ENCODE assay signal across 19 mouse cellular contexts in the genomic region with DNA sequence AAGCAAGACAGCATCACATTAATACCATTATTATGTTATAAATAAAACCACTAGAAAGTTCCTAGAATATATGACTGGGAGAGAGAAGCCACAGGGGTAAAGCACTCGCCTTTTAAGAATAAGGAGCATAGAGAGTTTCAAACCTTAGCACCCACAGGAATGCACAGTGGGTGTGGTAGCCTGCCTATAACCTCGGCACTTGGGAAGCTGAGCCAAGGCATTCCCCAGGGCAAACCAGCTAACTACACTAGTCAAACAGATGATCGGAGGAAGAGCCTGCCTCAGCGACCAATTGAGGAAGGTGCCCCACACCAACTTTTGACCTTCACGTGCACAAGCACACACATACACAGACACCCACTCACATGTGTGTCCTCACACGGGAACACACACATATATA. TPM values are rescaled to one million over a fixed set of nuclear protein-coding genes. Genes with fewer than 3 reads are reported as not detected.
DNase-seq lines count a peak whose midpoint lies in the region; ATAC-seq and TF ChIP-seq lines count a peak whose summit lies in the region.
"Had no signal": no experiment of that assay in that cellular context is flagged by ENCODE, and none has a peak within 500 bp of the region (broad histone marks: within the 10 kb centered on the region; RNA-seq: fewer than 3 reads in every experiment).

No protein-coding gene starts in this region.

- 69% methylated on average over 6 of the region's 6 CpGs for WGBS in liver, postnatal 0 days (ENCODE audit: insufficient replicate concordance)
- 78% methylated on average over 6 of the region's 6 CpGs for WGBS in liver, embryonic 11.5 days

- H3K4me2 ChIP-seq in liver, postnatal 0 days (ENCODE audit: low read depth, low read length) = no peak overlapping the region
- no peak overlapping the region for H3K4me2 ChIP-seq in liver, embryonic 11.5 days
- H3K4me2 ChIP-seq: embryonic facial prominence, embryonic 13.5 days; forebrain, embryonic 12.5 days; heart, embryonic 13.5 days; hindbrain, embryonic 12.5 days had no signal

- H3K36me3 ChIP-seq in liver, postnatal 0 days (replicated peaks; ENCODE audit: insufficient read depth, low read length) = no peaks in the 10 kb centered on the region
- H3K36me3 ChIP-seq in liver, embryonic 11.5 days (ENCODE audit: control insufficient read depth, insufficient read depth, low read length) = no peaks in the 10 kb centered on the region
- H3K36me3 ChIP-seq: embryonic facial prominence, embryonic 13.5 days; forebrain, embryonic 12.5 days; heart, embryonic 13.5 days; hindbrain, embryonic 12.5 days had no signal

- no peaks in the 10 kb centered on the region for H3K4me1 ChIP-seq in liver, postnatal 0 days (ENCODE audit: insufficient read depth)
- H3K4me1 ChIP-seq in liver, embryonic 11.5 days (replicated peaks; ENCODE audit: control insufficient read depth, insufficient read depth, low read length) = no peaks in the 10 kb centered on the region
- H3K4me1 ChIP-seq: forebrain, embryonic 12.5 days had no signal

- no peak overlapping the region for H3K4me3 ChIP-seq in liver, postnatal 0 days (ENCODE audit: low read depth, low read length)
- no peak overlapping the region for H3K4me3 ChIP-seq in liver, embryonic 11.5 days (ENCODE audit: low read depth, low read length)
- H3K4me3 ChIP-seq: embryonic facial prominence, embryonic 13.5 days; forebrain, embryonic 12.5 days; heart, adult 2 months; heart, embryonic 13.5 days; hindbrain, embryonic 12.5 days had no signal

- no peak for TF ChIP-seq EP300 in liver, postnatal 0 days (IDR thresholded peaks at IDR 0.05; ENCODE audit: low read depth)

- intact Hi-C loops in heart, postnatal 14 days (cut with DNase I) = no loop called here

- no peaks in the 10 kb centered on the region for H3K9me3 ChIP-seq in liver, postnatal 0 days (ENCODE audit: low read length)
- H3K9me3 ChIP-seq in liver, embryonic 11.5 days (ENCODE audit: control insufficient read depth, low read length) = no peaks in the 10 kb centered on the region
- H3K9me3 ChIP-seq: embryonic facial prominence, embryonic 13.5 days; forebrain, embryonic 12.5 days; heart, embryonic 13.5 days; hindbrain, embryonic 12.5 days had no signal

- H3K27ac ChIP-seq in liver, postnatal 0 days (ENCODE audit: low read depth) = no peak overlapping the region
- H3K27ac ChIP-seq in liver, embryonic 11.5 days (ENCODE audit: low read depth, low read length) = no peak overlapping the region
- H3K27ac ChIP-seq: embryonic facial prominence, embryonic 13.5 days; forebrain, embryonic 12.5 days; heart, adult 2 months; heart, embryonic 13.5 days; hindbrain, embryonic 12.5 days had no signal

- H3K27me3 ChIP-seq in liver, postnatal 0 days (ENCODE audit: insufficient read depth, low read length) = no peaks in the 10 kb centered on the region
- no peaks in the 10 kb centered on the region for H3K27me3 ChIP-seq in liver, embryonic 11.5 days (replicated peaks; ENCODE audit: control insufficient read depth, insufficient read depth, low read length)
- H3K27me3 ChIP-seq: CH12.LX; embryonic facial prominence, embryonic 13.5 days; forebrain, embryonic 12.5 days; heart, embryonic 13.5 days; hindbrain, embryonic 12.5 days had no signal

- TF ChIP-seq CTCF in liver, postnatal 0 days (IDR thresholded peaks at IDR 0.05; ENCODE audit: low read depth) = no peak

- no peak overlapping the region for H3K9ac ChIP-seq in liver, postnatal 0 days (replicated peaks)
- H3K9ac ChIP-seq in liver, embryonic 11.5 days (ENCODE audit: low read depth, low read length) = no peak overlapping the region
- H3K9ac ChIP-seq: embryonic facial prominence, embryonic 13.5 days; forebrain, embryonic 12.5 days; heart, embryonic 13.5 days; hindbrain, embryonic 12.5 days had no signal

- DNase-seq in cerebellum, adult 11-12 months = peak; percentile 27
- peak; percentile 72 for DNase-seq in heart, adult 11 months
- no peak for DNase-seq in heart, postnatal 14 days
- peak; percentile 1 for DNase-seq in liver, postnatal 0 days
- no peak for DNase-seq in liver, embryonic 11.5 days (ENCODE audit: low spot score)
- DNase-seq in 3134 (ENCODE audit: extremely low read depth, insufficient read length, low spot score) = peak; percentile 48
- DNase-seq in thymus, postnatal 10 days (ENCODE audit: low spot score in 2 of 2) = no peak
- DNase-seq: adrenal gland, adult 2 months; adrenal gland, postnatal 25 days; gastrocnemius, postnatal 10 days; heart, adult 2 months; heart, postnatal 4 days had no signal

- ATAC-seq in cerebellum, adult (ENCODE audit: insufficient number of reproducible peaks, low FRiP score, low TSS enrichment) = no peak
- ATAC-seq in liver, postnatal 0 days = no peak
- no peak for ATAC-seq in liver, embryonic 11.5 days (replicated peaks; ENCODE audit: low FRiP score)
- ATAC-seq: inflammation-experienced regulatory T-cells, adult 6 months had no signal

RNA-seq across cellular contexts. Expression of a gene that starts 14.2 kb away (rescaled TPM):
- total RNA-seq in heart, postnatal 14 days (2021) = 10 to 100 TPM in 1 of 2 experiments, 1 to 10 TPM in 1; 8.0 to 10.6 TPM
- polyA plus RNA-seq in liver, postnatal 0 days (2015; fragmentation: Nextera tagmentation; extraction: Ambion mirVana) = 8.5 and 9.8 TPM in 2 replicates
- 4.5 and 5.9 TPM in 2 replicates for polyA plus RNA-seq in liver, embryonic 11.5 days (2014; fragmentation: Nextera tagmentation; extraction: Ambion mirVana)

Comparison
In these comparisons a context has a peak if more than half of its experiments do, and no peak if none do; other contexts are left out.
1. DNase-seq: peak in cerebellum, adult 11-12 months (single experiment), heart, adult 11 months (single experiment), liver, postnatal 0 days (single experiment) and 3134 (single experiment); none in heart, postnatal 14 days (0 of 2), liver, embryonic 11.5 days (single experiment) and thymus, postnatal 10 days (0 of 2).